Mouse (Mus musculus): ENCODE data around the gene Sptb. TPM values are rescaled to one million over a fixed set of nuclear protein-coding genes. Genes with fewer than 3 reads are reported as not detected.

Sptb gene
- polyA plus RNA-seq (2015; fragmentation: Nextera tagmentation; extraction: Ambion mirVana): 0.39 and 0.67 TPM in 2 replicates

DNA sequence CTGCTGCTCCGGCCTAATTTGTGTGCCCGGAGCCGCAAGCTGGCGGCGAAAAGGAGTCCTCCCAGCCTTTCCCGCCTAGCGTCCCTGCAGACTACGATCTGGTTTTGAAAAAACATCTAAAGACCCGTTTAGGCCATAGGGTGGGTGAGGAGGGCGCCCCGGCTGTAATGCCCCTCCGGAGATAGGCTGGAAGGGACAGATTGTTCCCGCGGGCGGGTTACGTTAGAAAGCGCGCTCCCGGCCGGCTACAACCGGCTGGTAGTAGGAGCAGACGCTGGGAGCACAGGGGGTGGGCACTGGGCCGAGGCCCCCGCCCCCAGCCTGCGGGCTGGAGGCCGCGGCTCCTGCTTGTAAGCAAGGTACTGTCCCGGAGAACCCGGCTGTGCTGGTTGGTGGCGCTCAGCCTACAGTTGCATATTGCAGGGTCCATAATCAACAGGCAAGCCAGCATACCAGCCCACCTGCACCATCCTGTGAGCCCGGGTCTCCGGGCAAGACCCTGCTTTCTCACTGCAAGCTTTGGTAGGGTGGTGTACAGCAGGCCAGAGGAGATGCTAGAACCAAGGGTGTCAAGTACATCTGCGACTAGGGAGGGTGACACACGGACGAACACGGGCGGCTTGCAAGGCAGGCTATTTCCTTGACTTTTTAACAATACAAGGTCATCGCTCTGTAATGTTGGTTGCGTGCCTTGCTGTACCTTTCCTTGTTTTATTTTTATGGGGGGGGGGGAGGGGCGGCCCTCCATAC lies at the start of gene Sptb:
TSS of gene Sptb (minus strand) at position 197 of the 750 bp plus-strand sequence.
- Histone ChIP-seq H3K9ac (peak within 1 kb of the TSS; percentile 75), H3K36me3 (ENCODE audit: poor library complexity, severe bottlenecking) (no peaks in the 10 kb centered on the region), H3K4me3 (peak within 1 kb of the TSS; percentile 74), H3K4me1 (peaks cover 14% of the 10 kb centered on the region), H3K27ac (no peak within 1 kb of the TSS; the same call in 1 of the 2 replicates), H3K9me3 (replicated peaks) (no peaks in the 10 kb centered on the region), H3K27me3 (peaks cover 73% of the 10 kb centered on the region), H3K4me2 (peak within 1 kb of the TSS; percentile 100)
- under 1% methylated on average over 40 of the region's 40 CpGs for WGBS
- ATAC-seq: peak; percentile 83

DNA sequence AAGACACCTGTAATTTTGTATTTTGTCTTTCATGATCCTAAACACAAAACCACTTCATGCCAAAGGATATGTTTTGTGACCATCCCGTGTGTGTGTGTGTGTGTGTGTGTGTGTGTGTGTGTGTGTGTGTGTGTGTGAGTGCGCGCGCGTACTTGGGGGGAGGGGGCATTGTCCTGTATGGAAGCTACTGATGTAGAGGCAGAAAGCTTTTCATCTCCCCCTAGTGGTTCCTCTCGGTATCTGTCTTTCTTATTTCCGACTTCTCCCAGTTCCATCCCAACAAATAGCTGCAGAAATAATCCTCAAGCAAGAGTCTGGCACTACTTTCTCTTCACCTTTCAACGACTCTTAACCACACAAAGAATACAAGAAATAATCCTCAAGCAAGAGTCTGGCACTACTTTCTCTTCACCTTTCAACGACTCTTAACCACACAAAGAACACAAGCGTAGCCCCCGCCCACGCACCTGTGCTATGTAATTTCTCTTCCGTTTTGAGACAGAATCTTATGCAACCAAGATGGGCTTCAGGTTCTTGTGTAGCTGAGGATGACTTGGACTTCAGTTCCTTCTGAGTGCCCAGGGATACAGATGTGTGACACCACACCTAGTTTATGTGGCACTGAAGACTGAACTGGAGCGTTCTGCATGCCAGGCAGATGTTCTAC lies 42.4 kb upstream of the Sptb start:
- H3K4me3 ChIP-seq: no peak overlapping the region
- H3K36me3 ChIP-seq (ENCODE audit: poor library complexity, severe bottlenecking): no peaks in the 10 kb centered on the region
- ATAC-seq: peak; percentile 61
- no peaks in the 10 kb centered on the region for H3K4me1 ChIP-seq
- H3K9ac ChIP-seq: no peak overlapping the region
- H3K9me3 ChIP-seq (replicated peaks): no peaks in the 10 kb centered on the region
- 49% methylated on average over 14 of the region's 14 CpGs for WGBS
- no peaks in the 10 kb centered on the region for H3K27me3 ChIP-seq
- H3K4me2 ChIP-seq: no peak overlapping the region
- H3K27ac ChIP-seq: no peak overlapping the region

DNA sequence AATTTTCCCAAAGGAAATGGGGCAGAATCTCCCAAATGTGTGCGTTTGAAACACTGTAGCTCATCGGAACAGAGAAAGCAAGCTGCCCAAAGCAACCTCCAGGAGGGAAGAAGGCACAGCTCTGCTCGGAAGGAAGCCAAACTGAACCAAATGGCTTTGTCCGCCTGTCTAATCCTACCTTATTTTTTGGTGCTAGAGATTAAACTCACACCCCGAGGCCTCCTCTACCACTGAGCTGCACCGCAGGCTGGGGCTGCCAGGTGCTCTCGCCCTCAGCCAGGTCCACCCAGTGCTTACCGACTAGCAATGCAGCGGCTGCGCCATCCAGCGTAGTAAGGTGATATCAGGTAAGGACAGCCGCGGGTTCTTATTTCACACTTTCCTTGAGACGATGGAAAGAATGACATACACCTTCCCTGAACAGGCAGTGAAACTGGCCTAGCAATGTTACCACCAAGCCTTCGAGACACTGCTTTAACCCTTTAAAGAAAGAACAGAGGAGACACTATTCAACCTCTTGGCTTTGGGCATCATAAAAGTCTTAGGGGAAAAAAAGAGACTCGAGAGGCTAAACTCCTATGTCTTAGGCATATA lies 40.6 kb upstream of the Sptb start:
- no peaks in the 10 kb centered on the region for H3K27me3 ChIP-seq
- 72% methylated on average over 16 of the region's 16 CpGs for WGBS

DNA sequence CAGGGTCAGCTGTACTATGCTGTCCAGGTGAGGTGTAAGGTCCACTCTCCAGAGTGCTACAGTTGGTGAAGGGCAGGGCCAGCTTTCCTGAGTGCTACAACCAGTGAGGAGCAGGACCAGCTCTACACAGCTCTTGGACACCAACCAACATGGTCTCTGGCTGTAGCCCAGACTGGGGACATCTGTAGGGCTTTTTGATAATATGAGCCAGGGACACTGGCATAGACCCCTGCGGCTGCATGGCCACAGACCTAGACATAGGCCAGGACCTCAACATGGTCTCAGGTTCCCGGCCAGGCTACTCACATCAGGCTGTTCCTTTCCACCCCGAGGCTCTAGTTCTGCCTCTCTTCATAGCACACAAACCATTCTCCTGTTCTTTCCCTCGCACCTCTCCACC lies 17.6 kb upstream of the Sptb start:
- ATAC-seq: no peak
- WGBS: 90% methylated on average over 4 of the region's 4 CpGs
- Histone ChIP-seq H3K36me3 (ENCODE audit: poor library complexity, severe bottlenecking) (no peaks in the 10 kb centered on the region), H3K4me2 (no peak overlapping the region), H3K27me3 (no peaks in the 10 kb centered on the region), H3K4me1 (no peaks in the 10 kb centered on the region), H3K27ac (no peak overlapping the region), H3K4me3 (no peak overlapping the region), H3K9me3 (replicated peaks) (0 out of 2 replicates have a peak, but pooled peaks cover 7% of the 10 kb centered on the region), H3K9ac (no peak overlapping the region)

More for the DNA sequence above, 40.6 kb upstream of the Sptb start:
- no peak overlapping the region for H3K4me3 ChIP-seq
- H3K36me3 ChIP-seq (ENCODE audit: poor library complexity, severe bottlenecking): no peaks in the 10 kb centered on the region
- no peak overlapping the region for H3K4me2 ChIP-seq
- H3K9ac ChIP-seq: no peak overlapping the region
- H3K4me1 ChIP-seq: no peaks in the 10 kb centered on the region
- no peak for ATAC-seq
- no peak overlapping the region for H3K27ac ChIP-seq
- H3K9me3 ChIP-seq (replicated peaks): no peaks in the 10 kb centered on the region

DNA sequence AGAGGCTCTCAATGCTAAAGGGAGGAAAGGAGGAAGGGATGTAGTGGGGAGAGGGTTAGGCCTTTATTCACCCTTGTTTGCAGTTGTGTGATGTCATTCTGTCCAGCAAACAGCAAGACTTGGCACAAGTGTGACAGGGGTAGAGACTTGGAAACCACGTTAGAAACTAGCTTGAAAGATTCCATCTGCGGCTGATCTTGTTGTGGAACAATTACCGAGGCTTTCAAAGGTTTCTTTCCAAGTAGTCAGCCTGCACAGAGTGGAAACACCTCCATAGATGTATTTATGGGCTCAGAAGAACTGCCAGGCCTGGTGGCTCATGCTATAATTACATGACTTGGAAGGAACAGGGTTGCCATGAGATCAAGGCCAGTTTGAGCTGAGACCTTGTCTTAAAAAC lies 11.7 kb upstream of the Sptb start:
- Histone ChIP-seq H3K4me1 (no peaks in the 10 kb centered on the region), H3K36me3 (ENCODE audit: poor library complexity, severe bottlenecking) (no peaks in the 10 kb centered on the region), H3K4me3 (no peak overlapping the region), H3K9me3 (replicated peaks) (no peaks in the 10 kb centered on the region), H3K27ac (no peak overlapping the region), H3K27me3 (no peaks in the 10 kb centered on the region), H3K9ac (no peak overlapping the region), H3K4me2 (no peak overlapping the region)
- 56% methylated on average over 3 of the region's 3 CpGs for WGBS
- ATAC-seq: no peak

DNA sequence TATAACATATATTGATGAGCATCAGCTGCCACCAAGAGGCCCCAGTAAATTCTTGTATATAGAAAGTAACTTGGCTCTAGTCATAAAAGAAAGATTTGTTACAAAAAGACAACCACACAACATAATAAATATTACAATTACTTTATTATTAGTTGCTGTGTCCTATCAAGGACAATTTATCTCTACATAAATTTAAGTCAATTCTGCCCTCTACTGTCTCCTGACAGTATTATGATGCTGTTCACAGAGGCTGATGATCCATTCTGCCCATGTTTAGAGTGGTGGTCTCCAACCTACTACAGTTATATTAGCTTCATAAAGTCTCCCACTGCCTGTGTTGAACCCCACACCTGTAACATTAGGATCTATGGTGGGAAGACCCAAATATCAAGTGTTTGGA lies 10.2 kb upstream of the Sptb start:
- Histone ChIP-seq H3K9me3 (replicated peaks) (no peaks in the 10 kb centered on the region), H3K4me1 (no peaks in the 10 kb centered on the region), H3K4me2 (no peak overlapping the region), H3K36me3 (ENCODE audit: poor library complexity, severe bottlenecking) (no peaks in the 10 kb centered on the region), H3K9ac (no peak overlapping the region), H3K27ac (no peak overlapping the region), H3K4me3 (no peak overlapping the region), H3K27me3 (no peaks in the 10 kb centered on the region)
- no peak for ATAC-seq

DNA sequence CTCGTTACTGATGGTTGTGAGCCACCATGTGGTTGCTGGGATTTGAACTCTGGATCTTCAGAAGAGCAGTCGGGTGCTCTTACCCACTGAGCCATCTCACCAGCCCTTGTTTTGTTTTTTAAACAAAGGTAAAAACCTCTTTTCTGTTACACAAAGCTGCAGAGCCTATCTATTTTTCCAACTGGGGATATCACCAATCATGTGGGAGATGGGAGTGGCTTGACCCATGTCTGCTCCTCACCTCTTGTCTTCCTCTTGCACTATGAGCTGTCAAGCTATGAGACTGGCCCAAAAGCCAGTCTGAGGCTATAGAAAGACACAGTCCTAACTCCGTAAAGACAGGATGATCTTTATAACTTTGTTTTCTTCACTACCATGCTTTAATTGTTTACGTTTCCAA lies 8.0 kb upstream of the Sptb start:
- 81% methylated on average over 4 of the region's 4 CpGs for WGBS
- Histone ChIP-seq H3K4me1 (no peaks in the 10 kb centered on the region), H3K36me3 (ENCODE audit: poor library complexity, severe bottlenecking) (no peaks in the 10 kb centered on the region), H3K4me2 (no peak overlapping the region), H3K27ac (no peak overlapping the region), H3K9ac (no peak overlapping the region), H3K27me3 (peaks cover 10% of the 10 kb centered on the region), H3K9me3 (replicated peaks) (no peaks in the 10 kb centered on the region), H3K4me3 (no peak overlapping the region)
- ATAC-seq: no peak

DNA sequence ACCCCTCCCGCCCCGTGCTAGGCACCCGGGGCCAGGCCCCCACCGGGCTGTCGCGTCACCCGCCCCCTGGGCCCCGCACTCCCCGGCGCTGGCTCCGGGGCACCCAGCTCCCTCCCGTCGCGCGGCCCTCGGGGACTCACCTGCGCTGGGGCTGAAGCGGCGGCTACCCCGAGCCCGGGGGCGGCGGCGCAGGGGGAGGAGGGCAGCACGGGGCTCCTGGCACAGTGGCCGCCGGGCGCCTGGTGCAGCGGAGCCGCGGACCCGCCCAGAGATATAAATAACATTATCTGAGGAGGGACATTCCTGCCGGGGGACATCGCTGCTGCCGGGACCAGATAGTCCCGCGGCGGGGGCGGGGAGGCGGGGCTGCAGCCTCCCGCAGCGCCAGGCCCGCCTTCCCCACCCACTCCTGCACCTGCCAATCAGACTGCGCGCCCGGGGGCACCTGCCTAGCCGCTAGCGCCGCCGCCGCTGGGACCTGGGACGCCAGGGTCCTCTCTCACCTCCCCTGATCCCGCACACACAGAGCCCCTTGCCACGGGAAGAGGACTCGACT lies 474 bp downstream of the Sptb start:
- Histone ChIP-seq H3K9me3 (replicated peaks) (no peaks in the 10 kb centered on the region), H3K27me3 (peaks cover 70% of the 10 kb centered on the region)
- under 1% methylated on average over 38 of the region's 55 CpGs for WGBS

DNA sequence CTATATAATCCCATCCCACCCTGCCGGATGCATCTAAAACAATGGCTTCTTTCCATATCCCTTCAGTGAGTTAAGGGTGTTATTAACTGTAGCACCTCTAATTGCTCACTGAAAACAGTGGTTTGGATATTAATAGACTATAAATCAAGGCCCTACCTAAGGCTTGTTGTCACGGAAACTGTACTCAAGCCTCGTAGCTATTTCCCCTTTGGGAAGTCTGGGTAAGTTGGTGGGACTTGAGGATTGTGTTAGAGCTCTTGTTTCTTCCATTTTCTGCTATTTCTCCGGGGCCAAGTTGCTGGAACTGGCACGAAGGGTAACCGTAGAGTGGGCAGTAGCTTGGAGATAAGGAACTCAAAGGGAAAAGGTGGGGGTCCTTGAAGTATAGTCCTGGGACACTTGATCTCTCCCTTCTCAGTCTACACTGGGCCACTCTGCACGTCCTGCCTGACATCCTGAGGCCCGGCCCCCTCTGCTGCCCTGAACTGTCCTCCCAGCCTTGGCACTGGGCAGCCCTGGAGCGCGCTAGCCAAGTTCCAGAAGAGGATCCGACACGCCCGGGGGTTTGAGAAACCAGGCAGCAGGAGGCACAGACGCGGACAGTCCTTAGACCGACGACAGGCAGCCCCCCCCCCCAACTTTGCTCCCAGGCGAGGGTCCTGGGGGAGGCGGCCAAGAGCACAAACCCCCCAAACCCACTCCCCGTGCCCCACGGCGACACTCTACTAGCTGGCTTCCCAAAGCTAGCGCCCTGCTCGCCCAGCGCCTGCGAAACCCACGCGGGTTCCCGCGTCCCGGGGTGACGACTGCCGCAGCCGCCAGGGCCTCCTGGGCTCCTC lies 1.2 kb downstream of the Sptb start:
- Histone ChIP-seq H3K36me3 (ENCODE audit: poor library complexity, severe bottlenecking) (no peaks in the 10 kb centered on the region), H3K4me3 (peak overlapping the region; percentile 74), H3K4me2 (peak overlapping the region; percentile 100), H3K9ac (peak overlapping the region; percentile 75), H3K27me3 (peaks cover 75% of the 10 kb centered on the region), H3K4me1 (peaks cover 14% of the 10 kb centered on the region), H3K27ac (no peak overlapping the region; the same call in 1 of the 2 replicates), H3K9me3 (replicated peaks) (no peaks in the 10 kb centered on the region)
- 4% methylated on average over 32 of the region's 34 CpGs for WGBS
- peak; percentile 23 for ATAC-seq

More for the DNA sequence above, 474 bp downstream of the Sptb start:
- H3K4me2 ChIP-seq: peak overlapping the region; percentile 100
- peak overlapping the region; percentile 74 for H3K4me3 ChIP-seq
- H3K27ac ChIP-seq: no peak overlapping the region; the same call in 1 of the 2 replicates
- H3K9ac ChIP-seq: peak overlapping the region; percentile 75
- no peaks in the 10 kb centered on the region for H3K36me3 ChIP-seq (ENCODE audit: poor library complexity, severe bottlenecking)
- ATAC-seq: peak; percentile 89
- H3K4me1 ChIP-seq: peaks cover 14% of the 10 kb centered on the region

DNA sequence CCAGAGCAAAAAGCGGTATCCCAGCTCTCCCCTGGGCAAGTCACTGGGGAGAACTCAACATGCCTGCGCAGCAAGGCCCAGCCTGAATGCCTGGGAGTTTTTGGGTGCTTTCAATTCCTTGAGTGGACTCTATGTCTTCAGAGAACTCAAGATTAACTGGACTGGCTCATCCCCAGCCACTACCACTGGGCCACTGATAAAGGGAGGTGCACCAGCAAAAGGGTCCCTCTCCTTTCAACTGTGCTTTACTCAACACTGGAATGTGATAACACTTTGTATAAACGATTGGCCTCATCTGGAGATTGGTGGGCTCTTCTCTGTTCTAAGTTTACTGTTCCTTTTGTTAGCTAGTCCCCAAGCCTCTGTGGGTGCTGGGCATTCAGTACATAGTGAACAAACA lies 2.2 kb downstream of the Sptb start:
- Histone ChIP-seq H3K9me3 (replicated peaks) (no peaks in the 10 kb centered on the region), H3K9ac (no peak overlapping the region), H3K4me2 (no peak overlapping the region), H3K4me1 (peaks cover 14% of the 10 kb centered on the region), H3K27me3 (peaks cover 69% of the 10 kb centered on the region), H3K4me3 (no peak overlapping the region), H3K27ac (no peak overlapping the region), H3K36me3 (ENCODE audit: poor library complexity, severe bottlenecking) (no peaks in the 10 kb centered on the region)
- 78% methylated on average over 3 of the region's 3 CpGs for WGBS
- ATAC-seq: no peak

DNA sequence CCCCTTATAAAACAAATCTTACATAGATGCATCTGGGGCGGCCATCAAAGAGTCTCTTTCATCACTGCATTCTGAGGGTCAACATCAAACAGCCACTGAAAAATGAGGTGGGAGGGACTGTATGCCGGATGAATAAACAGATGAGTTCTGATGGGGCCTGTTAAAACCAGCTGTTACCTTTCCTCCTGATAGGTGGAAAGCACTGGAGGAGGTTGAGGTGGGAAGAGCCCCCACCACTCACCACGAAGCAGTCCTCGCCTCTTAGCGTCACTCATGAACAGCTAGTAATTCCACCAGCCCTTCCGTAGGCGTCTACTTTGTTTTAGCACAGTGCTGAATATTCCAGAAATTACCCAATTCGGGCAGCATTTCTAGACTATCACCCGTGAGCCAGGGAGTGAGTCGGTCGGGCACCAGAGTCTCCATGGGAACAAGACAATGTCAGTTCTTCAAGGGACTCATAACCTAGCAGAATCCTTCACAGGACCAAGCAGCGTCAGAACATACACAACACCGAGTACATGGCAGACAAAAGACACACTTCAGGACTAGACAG lies 13.9 kb downstream of the Sptb start:
- WGBS: 89% methylated on average over 13 of the region's 13 CpGs
- Histone ChIP-seq H3K4me2 (no peak overlapping the region), H3K27ac (no peak overlapping the region), H3K4me3 (no peak overlapping the region), H3K4me1 (peaks cover 11% of the 10 kb centered on the region), H3K27me3 (no peaks in the 10 kb centered on the region), H3K36me3 (ENCODE audit: poor library complexity, severe bottlenecking) (no peaks in the 10 kb centered on the region), H3K9me3 (replicated peaks) (no peaks in the 10 kb centered on the region), H3K9ac (no peak overlapping the region)
- ATAC-seq: no peak

Data from forebrain, embryonic 13.5 days (tissue).